Mouse (Mus musculus): ENCODE data around the gene Irak1. TPM values are rescaled to one million over a fixed set of nuclear protein-coding genes. Genes with fewer than 3 reads are reported as not detected.

Gene Irak1
- 54.3 and 60.5 TPM in 2 replicates for polyA plus RNA-seq (2015; fragmentation: Nextera tagmentation; extraction: Ambion mirVana)

- H3K27ac ChIP-seq: peak within 1 kb of the TSS; percentile 65
- H3K4me2 ChIP-seq (replicated peaks): peak within 1 kb of the TSS; percentile 68
- H3K9me3 ChIP-seq: no peaks in the 10 kb centered on the region
- H3K9ac ChIP-seq: peak within 1 kb of the TSS; percentile 85
- H3K27me3 ChIP-seq: peaks cover 23% of the 10 kb centered on the region; the same call in 1 of the 2 replicates
- H3K4me1 ChIP-seq: peaks cover 5% of the 10 kb centered on the region; the same call in 1 of the 2 replicates
- H3K4me3 ChIP-seq: peak within 1 kb of the TSS; percentile 60
- peaks cover 11% of the 10 kb centered on the region for H3K36me3 ChIP-seq
- 14% methylated on average over 72 of the region's 72 CpGs for WGBS
- peak; percentile 89 for ATAC-seq (ENCODE audit: low FRiP score, low read depth)
These were observed at the start of gene Irak1 for GRCm38 (mm10) chrX:74023188-74024049. Gene Irak1 (minus strand): TSS chrX:74023918.

DNA sequence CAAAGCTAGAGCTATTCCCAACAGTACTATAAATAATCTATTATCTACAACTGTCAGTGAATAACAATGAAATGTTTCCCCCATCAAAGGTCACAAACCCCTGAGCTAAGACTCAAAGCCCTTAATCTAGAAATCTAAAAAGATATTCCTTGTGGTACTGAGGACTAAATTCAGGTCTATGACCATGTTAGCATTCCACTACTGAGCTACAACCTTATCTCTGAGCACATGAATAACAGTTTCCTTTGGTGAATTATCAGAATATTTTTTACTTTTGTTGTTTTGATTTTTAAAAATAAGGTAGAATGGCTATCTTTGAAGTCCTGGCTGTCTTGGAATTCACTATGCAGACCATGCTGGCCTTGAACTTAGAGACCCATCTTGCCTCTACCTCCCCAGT lies 47.1 kb upstream of the Irak1 start:
- Histone ChIP-seq H3K9ac (no peak overlapping the region), H3K36me3 (peaks cover 3% of the 10 kb centered on the region), H3K4me3 (no peak overlapping the region), H3K27ac (no peak overlapping the region), H3K27me3 (no peaks in the 10 kb centered on the region), H3K9me3 (no peaks in the 10 kb centered on the region), H3K4me1 (no peaks in the 10 kb centered on the region), H3K4me2 (replicated peaks) (no peak overlapping the region)
- no peak for ATAC-seq (ENCODE audit: low FRiP score, low read depth)

- Histone ChIP-seq H3K9ac (no peak overlapping the region), H3K9me3 (no peaks in the 10 kb centered on the region), H3K36me3 (no peaks in the 10 kb centered on the region; the same call in 1 of the 2 replicates), H3K4me1 (no peaks in the 10 kb centered on the region), H3K4me3 (no peak overlapping the region), H3K27me3 (no peaks in the 10 kb centered on the region), H3K27ac (no peak overlapping the region), H3K4me2 (replicated peaks) (no peak overlapping the region)
- WGBS: 84% methylated on average over 9 of the region's 9 CpGs
- no peak for ATAC-seq (ENCODE audit: low FRiP score, low read depth)
These were observed 44.2 kb upstream of the Irak1 start for GRCm38 (mm10) chrX:74067891-74068290.

DNA sequence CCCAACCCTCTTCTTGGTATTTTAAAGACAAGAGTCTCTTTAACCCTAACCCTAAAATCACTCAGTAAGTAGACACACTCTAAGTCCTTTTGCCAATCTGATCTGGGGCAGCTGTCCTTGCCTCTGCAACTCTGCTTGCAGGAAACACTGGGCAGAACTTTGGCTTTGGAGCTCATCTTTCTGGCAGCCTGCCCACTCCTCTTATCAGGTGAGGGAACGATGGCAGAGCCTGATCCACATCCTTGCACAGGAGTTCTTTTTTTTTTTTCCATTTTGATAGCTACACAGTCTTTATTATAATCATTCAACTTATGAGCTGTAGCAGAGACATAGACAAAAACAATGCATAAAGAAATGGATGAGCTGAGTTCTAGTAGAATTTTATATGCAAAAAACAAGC lies 21.4 kb upstream of the Irak1 start:
- Histone ChIP-seq H3K4me2 (replicated peaks) (no peak overlapping the region), H3K27me3 (no peaks in the 10 kb centered on the region; the same call in 1 of the 2 replicates), H3K36me3 (no peaks in the 10 kb centered on the region), H3K9ac (no peak overlapping the region), H3K4me1 (no peaks in the 10 kb centered on the region), H3K27ac (no peak overlapping the region), H3K4me3 (no peak overlapping the region), H3K9me3 (no peaks in the 10 kb centered on the region)
- ATAC-seq (ENCODE audit: low FRiP score, low read depth): no peak
- 64% methylated on average over 1 of the region's 1 CpGs for WGBS

DNA sequence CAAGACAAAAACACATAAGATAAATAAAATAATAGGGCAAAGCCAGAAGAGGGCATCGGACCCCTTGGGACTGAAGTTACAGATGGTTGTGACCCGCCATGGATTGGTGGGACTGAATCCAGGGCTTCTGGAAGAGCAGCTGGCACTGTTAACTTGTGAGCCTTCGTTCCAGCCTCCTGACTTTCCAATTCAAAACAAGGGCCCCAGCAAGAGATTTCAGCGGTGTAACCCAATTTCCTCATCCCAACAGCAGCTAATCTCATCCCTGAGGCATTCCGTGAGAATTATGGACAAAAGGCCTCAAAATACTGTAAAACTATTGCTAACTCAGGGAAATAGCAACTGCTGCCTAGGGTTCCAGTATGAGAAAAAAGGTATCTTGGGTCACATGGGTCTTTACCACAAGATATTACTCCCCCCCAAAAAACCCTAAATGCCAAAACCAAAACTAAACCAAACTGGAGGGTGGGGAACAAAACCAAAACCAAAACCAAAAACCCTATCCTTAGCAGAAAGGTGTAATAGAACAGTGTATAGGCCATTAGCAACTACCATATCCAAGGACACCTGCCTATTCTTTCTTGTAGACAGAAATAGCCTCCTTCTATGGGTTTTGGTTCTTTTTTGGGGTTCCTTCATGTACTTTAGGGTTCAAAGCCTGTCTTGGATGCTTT lies 14.1 kb upstream of the Irak1 start:
- H3K36me3 ChIP-seq: peaks cover 26% of the 10 kb centered on the region
- no peaks in the 10 kb centered on the region; the same call in 1 of the 2 replicates for H3K27me3 ChIP-seq
- no peak for ATAC-seq (ENCODE audit: low FRiP score, low read depth)
- 81% methylated on average over 5 of the region's 5 CpGs for WGBS
- H3K4me1 ChIP-seq: no peaks in the 10 kb centered on the region
- no peak overlapping the region for H3K9ac ChIP-seq
- no peak overlapping the region for H3K4me2 ChIP-seq (replicated peaks)
- no peaks in the 10 kb centered on the region for H3K9me3 ChIP-seq
- H3K27ac ChIP-seq: no peak overlapping the region
- H3K4me3 ChIP-seq: no peak overlapping the region

GRCm38 (mm10) chrX:74030000-74030399 lies 6.3 kb upstream of the Irak1 start:
- H3K27me3 ChIP-seq: peaks cover 8% of the 10 kb centered on the region; the same call in 1 of the 2 replicates
- H3K4me1 ChIP-seq: no peaks in the 10 kb centered on the region
- H3K4me3 ChIP-seq: no peak overlapping the region
- WGBS: 57% methylated on average over 1 of the region's 1 CpGs
- H3K9me3 ChIP-seq: no peaks in the 10 kb centered on the region
- H3K9ac ChIP-seq: no peak overlapping the region
- peaks cover 6% of the 10 kb centered on the region for H3K36me3 ChIP-seq
- H3K4me2 ChIP-seq (replicated peaks): no peak overlapping the region
- no peak overlapping the region for H3K27ac ChIP-seq
- no peak for ATAC-seq (ENCODE audit: low FRiP score, low read depth)

DNA sequence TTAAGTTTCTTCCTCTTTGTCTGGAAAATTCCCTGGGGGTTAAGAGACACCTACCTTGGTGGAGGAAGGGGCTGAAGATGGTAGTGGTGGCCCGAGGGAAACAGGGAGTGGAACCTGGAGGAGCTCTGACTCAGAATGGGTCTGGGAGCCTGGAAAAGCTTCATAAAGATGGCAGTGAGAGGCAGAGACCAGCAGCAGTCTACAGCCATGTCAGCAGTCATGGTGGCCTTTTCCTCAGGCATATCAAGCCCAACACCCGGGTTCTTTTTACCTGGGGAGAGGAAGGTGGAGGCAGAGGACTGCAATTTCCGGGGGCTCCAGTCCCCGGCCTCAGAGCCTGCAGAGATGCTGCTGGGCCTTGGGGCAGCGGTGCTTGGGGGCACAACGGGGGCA lies 927 bp downstream of the Irak1 start:
- no peak overlapping the region for H3K27ac ChIP-seq
- H3K9ac ChIP-seq: peak overlapping the region; percentile 85
- peak overlapping the region; percentile 60 for H3K4me3 ChIP-seq
- ATAC-seq (ENCODE audit: low FRiP score, low read depth): no peak
- H3K4me2 ChIP-seq (replicated peaks): peak overlapping the region; percentile 68
- peaks cover 21% of the 10 kb centered on the region; the same call in 1 of the 2 replicates for H3K27me3 ChIP-seq
- peaks cover 14% of the 10 kb centered on the region for H3K36me3 ChIP-seq
- H3K9me3 ChIP-seq: no peaks in the 10 kb centered on the region
- 39% methylated on average over 6 of the region's 6 CpGs for WGBS
- peaks cover 5% of the 10 kb centered on the region; the same call in 1 of the 2 replicates for H3K4me1 ChIP-seq

- Histone ChIP-seq H3K9me3 (no peaks in the 10 kb centered on the region), H3K4me3 (no peak overlapping the region), H3K27me3 (no peaks in the 10 kb centered on the region), H3K4me2 (replicated peaks) (no peak overlapping the region), H3K4me1 (no peaks in the 10 kb centered on the region), H3K9ac (no peak overlapping the region), H3K36me3 (peaks cover 19% of the 10 kb centered on the region), H3K27ac (no peak overlapping the region)
- no peak for ATAC-seq (ENCODE audit: low FRiP score, low read depth)
- WGBS: 85% methylated on average over 1 of the region's 1 CpGs
These were observed 9.1 kb downstream of the Irak1 start for GRCm38 (mm10) chrX:74014597-74014996.

- Histone ChIP-seq H3K9ac (no peak overlapping the region), H3K27ac (no peak overlapping the region), H3K27me3 (no peaks in the 10 kb centered on the region), H3K9me3 (no peaks in the 10 kb centered on the region), H3K4me1 (no peaks in the 10 kb centered on the region), H3K4me2 (replicated peaks) (no peak overlapping the region), H3K36me3 (no peaks in the 10 kb centered on the region), H3K4me3 (no peak overlapping the region)
- ATAC-seq (ENCODE audit: low FRiP score, low read depth): no peak
- WGBS: 49% methylated on average over 8 of the region's 8 CpGs
These were observed 15.7 kb downstream of the Irak1 start for GRCm38 (mm10) chrX:74008063-74008462.

- Histone ChIP-seq H3K36me3 (no peaks in the 10 kb centered on the region), H3K4me2 (replicated peaks) (no peak overlapping the region), H3K27me3 (no peaks in the 10 kb centered on the region), H3K9me3 (no peaks in the 10 kb centered on the region), H3K4me3 (no peak overlapping the region), H3K4me1 (no peaks in the 10 kb centered on the region), H3K27ac (no peak overlapping the region), H3K9ac (no peak overlapping the region)
- WGBS: 87% methylated on average over 21 of the region's 21 CpGs
- no peak for ATAC-seq (ENCODE audit: low FRiP score, low read depth)
These were observed 17.3 kb downstream of the Irak1 start for GRCm38 (mm10) chrX:74006401-74006800.

DNA sequence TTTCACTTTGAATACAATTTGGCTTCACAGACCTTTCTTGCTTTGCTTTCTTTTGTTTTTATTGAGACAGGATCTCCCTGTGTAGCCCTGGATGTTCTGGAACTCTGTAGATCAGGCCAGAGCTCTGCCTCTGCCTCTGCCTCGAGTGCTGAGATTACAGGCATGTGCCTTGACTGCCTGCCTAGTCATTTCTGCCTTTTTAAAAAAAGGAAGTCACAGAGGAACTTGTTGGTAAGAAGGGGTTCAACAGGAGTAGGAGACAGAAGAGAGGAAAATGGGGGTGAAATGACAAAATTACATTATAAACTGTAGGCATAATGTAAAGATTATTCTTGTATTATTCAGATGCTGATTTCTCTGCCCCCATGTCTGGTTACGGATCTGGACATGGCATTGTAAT lies 20.1 kb downstream of the Irak1 start:
- Histone ChIP-seq H3K27ac (no peak overlapping the region), H3K9me3 (no peaks in the 10 kb centered on the region), H3K4me2 (replicated peaks) (no peak overlapping the region), H3K36me3 (no peaks in the 10 kb centered on the region), H3K4me1 (no peaks in the 10 kb centered on the region), H3K27me3 (no peaks in the 10 kb centered on the region), H3K9ac (no peak overlapping the region), H3K4me3 (no peak overlapping the region)
- WGBS: 63% methylated on average over 2 of the region's 2 CpGs
- no peak for ATAC-seq (ENCODE audit: low FRiP score, low read depth)

GRCm38 (mm10) chrX:74001024-74001423 lies 22.7 kb downstream of the Irak1 start:
- no peak for ATAC-seq (ENCODE audit: low FRiP score, low read depth)
- Histone ChIP-seq H3K36me3 (no peaks in the 10 kb centered on the region), H3K4me3 (no peak overlapping the region), H3K4me2 (replicated peaks) (no peak overlapping the region), H3K9me3 (no peaks in the 10 kb centered on the region), H3K27ac (no peak overlapping the region), H3K9ac (no peak overlapping the region), H3K4me1 (no peaks in the 10 kb centered on the region), H3K27me3 (no peaks in the 10 kb centered on the region)
- WGBS: 79% methylated on average over 3 of the region's 3 CpGs
